Mouse (Mus musculus) R1 (cell line): ENCODE measurements around the gene Ifi209.
"Not testable (repeated sequence)": the region's sequence is repeated elsewhere in the genome, so short reads cannot be mapped to it uniquely, and the experiment has no call there.

Experiments used
- DNase-seq: peaks from one replicate; pipeline ENCODE4 v3.0.0-alpha.2; 2018; ENCODE audit warnings: low read depth, low spot score

Ifi209 gene

GRCm38 (mm10) chr1:173630622-173631021 is at the start of gene Ifi209:
Gene Ifi209, plus strand, starts transcription at chr1:173630917.
- not testable (repeated sequence) for DNase-seq

GRCm38 (mm10) chr1:173589698-173590097 is 41.0 kb upstream of the Ifi209 start:
- DNase-seq: not testable (repeated sequence)

GRCm38 (mm10) chr1:173598838-173599494 is 31.8 kb upstream of the Ifi209 start, which contains the start of gene Ifi213:
Gene Ifi213, minus strand, starts transcription at chr1:173599274.
- DNase-seq: not testable (repeated sequence)

GRCm38 (mm10) chr1:173610291-173610690 is 20.4 kb upstream of the Ifi209 start:
- not testable (repeated sequence) for DNase-seq

GRCm38 (mm10) chr1:173622216-173622615 is 8.5 kb upstream of the Ifi209 start:
- DNase-seq: not testable (repeated sequence)

- DNase-seq: no peak
Observed at GRCm38 (mm10) chr1:173624052-173624451, 6.7 kb upstream of the Ifi209 start.

GRCm38 (mm10) chr1:173626686-173627085 is 4.0 kb upstream of the Ifi209 start:
- DNase-seq: no peak

DNA sequence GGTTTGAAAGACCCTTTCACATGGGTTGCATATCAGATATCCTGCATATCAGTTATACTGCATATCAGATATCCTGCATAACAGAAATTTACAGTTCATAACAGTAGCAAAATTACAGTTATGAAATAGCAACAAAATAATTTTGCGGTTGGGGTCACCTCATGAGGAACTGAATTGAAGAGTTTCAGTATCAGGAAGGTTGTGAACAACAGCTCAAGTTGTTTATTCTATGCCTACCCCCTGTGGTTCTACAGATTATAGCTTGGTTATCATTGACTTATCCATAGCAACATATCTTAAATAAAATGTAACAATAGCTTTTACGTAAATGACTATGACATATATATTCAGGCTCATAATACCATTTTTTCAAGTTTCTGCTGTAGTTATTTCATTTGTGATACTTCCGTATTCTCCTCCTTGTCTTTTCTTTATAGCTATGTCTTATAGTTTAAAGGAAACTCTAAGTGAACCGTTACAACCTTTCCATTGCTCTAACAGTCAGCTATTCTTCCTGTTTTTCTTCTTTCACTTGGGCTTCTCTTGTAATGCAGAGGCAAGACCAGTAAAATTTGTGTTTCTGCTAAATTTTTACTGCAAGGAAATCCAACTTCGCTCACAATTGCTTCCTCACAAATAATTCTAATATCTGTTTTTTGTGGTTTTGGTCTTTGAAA is 3.4 kb downstream of the Ifi209 start:
- no peak for DNase-seq

GRCm38 (mm10) chr1:173645393-173645792 is 14.7 kb downstream of the Ifi209 start:
- no peak for DNase-seq

DNA sequence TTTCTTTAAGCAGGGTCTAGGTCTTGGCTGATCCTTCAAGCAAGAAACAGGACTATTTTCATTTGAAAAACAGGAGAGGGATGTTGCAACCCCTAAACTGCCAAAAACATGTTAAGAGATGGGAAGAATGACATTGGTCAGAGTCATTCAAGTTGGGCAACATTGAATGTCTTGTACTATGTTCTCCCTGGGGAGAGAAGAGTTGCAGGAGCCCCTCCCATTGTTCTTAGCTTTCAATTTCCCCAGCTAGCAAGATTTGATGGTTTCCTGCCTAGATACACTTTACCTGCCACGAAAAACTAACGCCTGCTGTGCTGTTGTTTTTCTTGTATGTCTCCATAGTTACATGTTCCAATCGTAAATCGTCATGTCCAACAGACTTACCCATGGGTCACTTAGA is 27.3 kb downstream of the Ifi209 start:
- DNase-seq: no peak

DNA sequence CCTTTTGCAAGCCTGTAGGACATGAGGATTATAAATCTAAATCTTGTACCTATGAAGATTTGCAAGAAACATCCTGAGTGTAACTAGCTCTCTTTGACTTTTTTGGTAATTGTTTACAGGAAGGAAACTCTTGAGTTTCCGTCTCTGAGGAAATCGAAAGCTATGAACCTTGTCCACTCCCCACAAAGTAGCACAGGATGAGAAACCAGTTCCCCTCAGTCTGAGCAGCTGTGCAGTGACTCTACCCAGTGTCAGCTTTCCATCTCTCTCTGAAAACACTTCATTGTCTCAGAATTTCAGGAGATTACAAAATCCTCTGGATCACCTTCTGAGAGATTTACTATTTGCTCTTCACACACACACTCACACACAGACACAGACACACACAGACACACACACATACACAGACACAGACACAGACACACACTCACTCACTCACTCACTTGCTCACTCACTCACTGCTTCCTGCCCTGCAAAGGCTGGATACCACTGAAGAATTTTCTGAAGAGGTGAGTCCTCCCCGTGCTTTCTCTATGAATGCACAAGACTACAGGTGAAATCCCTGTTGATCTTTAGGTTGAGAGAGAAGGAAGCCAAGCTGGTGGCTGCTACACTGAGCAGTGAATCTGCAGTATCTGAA is 42.9 kb downstream of the Ifi209 start, which contains the start of gene Ifi208:
Gene Ifi208, plus strand, starts transcription at position 218 of the 640 bp plus-strand sequence.
- not testable (repeated sequence) for DNase-seq

DNA sequence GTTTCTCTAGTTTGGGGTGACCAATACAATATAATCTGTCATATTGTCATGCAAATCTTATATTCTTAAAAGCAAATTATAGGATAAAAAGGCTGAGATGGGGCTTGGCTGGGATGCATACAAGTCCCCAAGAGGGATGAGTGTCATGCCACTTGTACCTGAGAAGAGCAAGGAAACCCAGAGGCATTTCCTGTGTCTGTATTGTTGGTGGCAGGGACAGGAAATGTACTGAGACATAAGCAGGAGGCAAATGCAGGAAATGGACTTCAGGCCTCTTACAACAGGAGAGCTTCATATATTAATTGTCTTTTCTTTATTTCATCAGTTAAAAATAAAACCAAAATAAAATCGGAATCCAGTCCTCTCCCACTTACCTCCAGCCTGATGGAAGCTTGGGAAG is 47.9 kb downstream of the Ifi209 start:
- not testable (repeated sequence) for DNase-seq

- DNase-seq: no peak
Observed at GRCm38 (mm10) chr1:173694270-173694669, 63.6 kb downstream of the Ifi209 start.
